Mouse (Mus musculus) small intestine, adult 2 months (tissue): ENCODE data around the gene Foxn3.

Experiments
- CTCF ChIP-seq: fragments of 200-500 bp; IDR thresholded peaks from 2 replicates; pipeline ENCODE4 v1.5.1; 2012; ENCODE audit warnings: low read depth, mild to moderate bottlenecking, control low read depth, inconsistent platforms, low read length, moderate library complexity, mixed read lengths; ENCODE audit not compliant: insufficient replicate concordance, insufficient read length; ENCODE audit errors: extremely low read depth
- POLR2A ChIP-seq: fragments of 200-500 bp; IDR thresholded peaks from 2 replicates; pipeline ENCODE4 v1.6.1; 2012; ENCODE audit warnings: low read depth, mild to moderate bottlenecking, control low read depth, inconsistent platforms, low read length, moderate library complexity

- TF ChIP-seq POLR2A: no peak
- TF ChIP-seq CTCF: no peak
Measured at GRCm38 (mm10) chr12:99292152-99292551, 271.2 kb downstream of the Foxn3 start.
